Mouse (Mus musculus): ENCODE data around the gene Omg.

Omg gene

DNA sequence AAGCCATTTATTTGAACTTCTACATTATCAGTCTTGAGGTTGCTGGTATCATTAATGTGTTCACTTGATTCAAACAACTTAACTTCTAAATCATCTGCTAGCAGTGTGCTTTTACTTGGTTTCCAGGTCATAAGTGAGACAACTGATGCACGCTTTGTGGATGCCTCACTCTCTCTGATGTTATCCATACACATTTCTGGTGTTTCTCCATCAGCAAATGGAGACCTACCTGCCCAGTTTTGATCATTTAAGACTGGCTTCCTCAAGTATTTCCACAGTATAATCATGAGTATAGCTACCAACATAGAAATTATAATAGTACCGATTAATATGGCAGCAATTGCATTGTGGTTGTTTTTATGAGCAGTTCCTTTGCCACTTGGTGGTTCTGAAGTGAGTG lies 11.9 kb upstream of the Omg start:
- no peak for DNase-seq (ENCODE audit: low read depth)

DNA sequence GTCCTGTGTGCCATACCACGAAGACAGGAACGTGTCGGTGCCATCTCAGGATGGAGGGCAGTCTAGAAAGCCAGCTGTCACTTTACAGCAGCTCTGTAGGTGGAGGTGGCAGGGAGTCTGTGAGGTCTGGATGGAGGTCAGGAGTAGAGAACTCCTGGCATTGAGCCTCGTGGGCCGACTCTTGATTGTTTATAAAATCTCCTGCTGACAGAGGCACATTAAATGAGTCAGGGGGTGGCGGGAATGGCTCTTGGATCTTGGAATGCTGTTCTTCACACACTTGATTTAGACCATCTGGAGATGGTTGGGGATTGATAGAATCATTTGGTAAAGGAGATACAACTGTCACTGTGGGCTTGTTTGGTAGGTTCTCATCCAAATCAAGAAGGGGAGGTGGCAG lies 11.4 kb upstream of the Omg start:
- no peak for DNase-seq (ENCODE audit: low read depth)

- DNase-seq (ENCODE audit: low read depth), result no peak
Measured at GRCm38 (mm10) chr11:79511970-79512369, 8.1 kb upstream of the Omg start.

- DNase-seq (ENCODE audit: low read depth), result no peak
Measured at GRCm38 (mm10) chr11:79504506-79504905, 622 bp upstream of the Omg start.

DNA sequence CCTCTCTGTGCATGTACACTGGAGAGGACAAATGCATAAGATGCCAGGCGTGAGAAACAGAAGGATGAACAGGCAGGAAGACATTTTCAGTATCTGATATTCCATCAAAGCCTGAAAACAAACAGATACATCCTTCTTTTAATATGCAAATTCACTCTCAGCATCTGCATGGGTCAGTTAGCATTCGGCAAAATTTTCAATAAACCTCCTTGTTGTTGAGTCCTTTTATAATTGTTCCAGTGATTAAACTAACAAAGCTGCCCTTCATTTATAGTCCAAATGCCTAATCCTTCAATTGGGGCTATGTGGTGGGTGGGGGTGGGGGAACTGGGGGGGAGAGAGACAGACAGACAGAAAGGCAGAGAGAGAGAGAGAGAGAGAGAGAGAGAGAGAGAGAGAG lies 967 bp downstream of the Omg start:
- DNase-seq (ENCODE audit: low read depth), result no peak

GRCm38 (mm10) chr11:79494976-79495800 lies 8.7 kb downstream of the Omg start:
- no peak for DNase-seq (ENCODE audit: low read depth)

- DNase-seq (ENCODE audit: low read depth), result no peak
Measured at GRCm38 (mm10) chr11:79484721-79485120, 19.2 kb downstream of the Omg start.

DNA sequence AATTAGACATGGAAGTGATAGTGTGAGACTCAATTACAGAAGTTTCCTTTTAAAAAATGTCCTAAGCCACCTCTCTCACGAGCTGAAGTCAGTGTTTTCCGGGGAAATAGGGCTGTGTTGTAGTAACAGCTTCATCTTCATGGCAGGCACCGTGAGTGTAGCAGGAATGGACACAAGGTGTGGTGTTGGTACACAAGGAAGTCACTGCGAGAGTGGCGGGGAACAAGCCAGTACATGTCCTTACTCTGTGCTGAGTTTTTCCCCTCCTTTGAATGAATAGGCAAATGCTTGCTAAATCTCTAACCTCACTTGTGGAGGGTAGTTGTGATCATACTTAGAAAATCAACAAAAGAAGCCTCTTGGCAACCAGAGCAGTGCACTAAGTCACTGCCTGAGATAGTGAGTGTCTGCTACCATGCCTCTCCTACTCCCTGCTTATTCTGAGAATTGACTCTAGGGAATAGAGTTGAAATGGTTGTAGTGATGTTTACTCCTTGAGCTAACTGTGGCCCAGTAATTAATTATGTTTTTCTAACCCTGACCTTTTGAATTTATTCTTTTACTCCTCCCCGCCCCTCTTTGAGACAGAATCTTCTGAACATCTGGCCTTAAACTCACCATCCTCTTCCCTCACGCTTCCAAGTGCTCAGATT lies 19.9 kb downstream of the Omg start:
- DNase-seq (ENCODE audit: low read depth), result no peak

- no peak for DNase-seq (ENCODE audit: low read depth)
Measured at GRCm38 (mm10) chr11:79483392-79483791, 20.5 kb downstream of the Omg start.

DNA sequence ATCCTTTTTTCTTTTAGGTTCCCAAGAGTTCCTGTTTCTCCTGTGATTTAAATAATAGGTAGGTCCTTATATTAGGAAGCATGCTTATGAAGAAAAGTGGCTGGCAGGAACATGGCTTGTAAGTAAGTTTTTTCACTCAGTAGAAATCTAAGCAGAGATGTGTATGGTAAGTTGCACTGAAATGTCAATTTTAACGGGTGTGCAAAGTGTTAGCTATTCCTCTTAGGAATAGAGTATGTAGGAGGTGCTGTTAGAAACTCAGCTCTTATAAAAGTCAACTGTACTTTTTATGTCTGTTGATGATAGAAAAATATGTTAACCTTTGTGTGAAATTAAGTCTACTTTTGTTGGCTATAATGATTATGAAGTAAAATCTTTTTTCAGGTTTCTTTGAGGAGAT lies 35.8 kb downstream of the Omg start:
- DNase-seq (ENCODE audit: low read depth), result no peak

- DNase-seq (ENCODE audit: low read depth), result no peak
Measured at GRCm38 (mm10) chr11:79460756-79461450, 43.0 kb downstream of the Omg start.

- no peak for DNase-seq (ENCODE audit: low read depth)
Measured at GRCm38 (mm10) chr11:79459846-79460245, 44.0 kb downstream of the Omg start.

DNA sequence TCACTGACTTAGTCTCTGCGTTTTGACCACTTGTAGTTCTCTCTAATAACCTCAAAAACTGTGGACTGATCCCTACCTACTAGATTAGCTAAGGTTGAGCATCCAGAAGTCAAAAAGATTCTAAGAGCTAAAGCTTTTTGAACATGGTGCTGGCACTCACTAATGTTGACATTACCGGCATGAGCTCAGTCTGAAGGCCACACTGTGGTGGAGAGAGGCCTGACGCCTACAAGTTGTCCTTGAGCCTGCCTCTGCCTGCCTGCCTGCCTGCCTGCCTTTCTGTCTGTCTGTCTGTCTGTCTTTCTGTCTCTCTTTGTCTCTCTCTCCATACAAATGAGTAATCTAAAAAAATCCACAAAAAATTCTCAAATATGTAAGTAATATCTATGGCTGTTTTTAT lies 46.0 kb downstream of the Omg start:
- no peak for DNase-seq (ENCODE audit: low read depth)

- DNase-seq (ENCODE audit: low read depth), result no peak
Measured at GRCm38 (mm10) chr11:79452966-79453365, 50.9 kb downstream of the Omg start.
